In genomic region chr4:142176732-142177131, GRCm38 (mm10) we compare ENCODE assay signal across 25 mouse cellular contexts.
"Had no signal": no experiment of that assay in that cellular context is flagged by ENCODE, and none has a peak within 500 bp of the region (broad histone marks: within the 10 kb centered on the region; RNA-seq: fewer than 3 reads in every experiment).

No protein-coding gene starts in this region.

- H3K4me3 ChIP-seq: embryonic facial prominence, embryonic 10.5 days; embryonic facial prominence, embryonic 12.5 days; embryonic facial prominence, embryonic 13.5 days; embryonic facial prominence, embryonic 15.5 days; erythroblast, embryonic 14.5 days; forebrain, embryonic 10.5 days; forebrain, embryonic 12.5 days; forebrain, embryonic 13.5 days; forebrain, embryonic 15.5 days; gastrocnemius, adult 2 months; heart, adult 2 months had no signal

- H3K27me3 ChIP-seq: embryonic facial prominence, embryonic 12.5 days; embryonic facial prominence, embryonic 13.5 days; embryonic facial prominence, embryonic 15.5 days; forebrain, embryonic 12.5 days; forebrain, embryonic 13.5 days; forebrain, embryonic 15.5 days had no signal

- H3K27ac ChIP-seq: embryonic facial prominence, embryonic 10.5 days; embryonic facial prominence, embryonic 12.5 days; embryonic facial prominence, embryonic 13.5 days; embryonic facial prominence, embryonic 15.5 days; forebrain, embryonic 10.5 days; forebrain, embryonic 12.5 days; forebrain, embryonic 13.5 days; forebrain, embryonic 15.5 days; gastrocnemius, adult 2 months; heart, adult 2 months had no signal

- H3K9ac ChIP-seq: embryonic facial prominence, embryonic 12.5 days; embryonic facial prominence, embryonic 13.5 days; embryonic facial prominence, embryonic 15.5 days; forebrain, embryonic 12.5 days; forebrain, embryonic 13.5 days; forebrain, embryonic 15.5 days; forebrain, postnatal 0 days had no signal

- DNase-seq: cerebellum, adult 9-10 months; cerebellum, adult 9-11 months; cerebellum, postnatal 10 days; cerebellum, postnatal 14 days; cerebellum, postnatal 25 days; cerebellum, postnatal 36 days; embryo, embryonic 11 days; forebrain, postnatal 0 days; gastrocnemius, adult 2 months; gastrocnemius, postnatal 10 days; gastrocnemius, postnatal 14 days; gastrocnemius, postnatal 25 days; gastrocnemius, postnatal 36 days; heart, adult 11 months; heart, adult 18-20 months; heart, adult 2 months had no signal

- H3K9me3 ChIP-seq: embryonic facial prominence, embryonic 12.5 days; embryonic facial prominence, embryonic 13.5 days; embryonic facial prominence, embryonic 15.5 days; forebrain, embryonic 10.5 days; forebrain, embryonic 12.5 days; forebrain, embryonic 13.5 days; forebrain, embryonic 15.5 days had no signal

- H3K36me3 ChIP-seq: embryonic facial prominence, embryonic 12.5 days; embryonic facial prominence, embryonic 13.5 days; embryonic facial prominence, embryonic 15.5 days; forebrain, embryonic 10.5 days; forebrain, embryonic 12.5 days had no signal

- H3K4me2 ChIP-seq: embryonic facial prominence, embryonic 12.5 days; embryonic facial prominence, embryonic 13.5 days; embryonic facial prominence, embryonic 15.5 days; forebrain, embryonic 12.5 days; forebrain, embryonic 13.5 days; forebrain, embryonic 15.5 days had no signal
